Mouse (Mus musculus): ENCODE measurements around the gene Tmem167. TPM values are rescaled to one million over a fixed set of nuclear protein-coding genes. Genes with fewer than 3 reads are reported as not detected.

Gene Tmem167
- polyA plus RNA-seq, 1 experiment from 2014 or later = 41.6 TPM

- ATAC-seq = no peak
- Histone ChIP-seq H3K36me3 (ENCODE audit: insufficient read depth, low read length) (no peaks in the 10 kb centered on the region), H3K4me2 (replicated peaks; ENCODE audit: low read depth, low read length) (no peak overlapping the region), H3K4me3 (ENCODE audit: low read depth, low read length) (no peak overlapping the region), H3K27ac (ENCODE audit: low read length) (no peak overlapping the region), H3K9me3 (ENCODE audit: low read length) (no peaks in the 10 kb centered on the region), H3K4me1 (ENCODE audit: insufficient read depth, low read depth, low read length) (no peaks in the 10 kb centered on the region), H3K27me3 (replicated peaks; ENCODE audit: insufficient read depth, low read length) (no peaks in the 10 kb centered on the region), H3K9ac (replicated peaks; ENCODE audit: low read depth) (no peak overlapping the region)
- WGBS = 37% methylated on average over 6 of the region's 6 CpGs
- TF ChIP-seq CTCF (IDR thresholded peaks at IDR 0.05) (no peak), EP300 (IDR thresholded peaks at IDR 0.05) (no peak)
- no peak for DNase-seq (ENCODE audit: low spot score)
Observed at GRCm38 (mm10) chr13:90191794-90192193, 102.9 kb downstream of the Tmem167 start.

Other genes with a start within 250 kb of the Tmem167 start
- 12.9 and 15.2 TPM in 2 replicates for gene Xrcc4, start 485 bp downstream of the Tmem167 start, polyA plus RNA-seq (2015; fragmentation: Nextera tagmentation; extraction: Ambion mirVana)